Mouse (Mus musculus): ENCODE data around the gene Zcrb1. TPM values are rescaled to one million over a fixed set of nuclear protein-coding genes. Genes with fewer than 3 reads are reported as not detected.

Zcrb1 gene
- polyA plus RNA-seq, 2 experiments: 118 to 119 TPM

GRCm38 (mm10) chr15:93406492-93406891 is 8.4 kb upstream of the Zcrb1 start:
- no peak overlapping the region for H3K9ac ChIP-seq (ENCODE audit: low read depth, low read length, severe bottlenecking)
- H3K27me3 ChIP-seq (ENCODE audit: control insufficient read depth, insufficient read depth, low read length): no peaks in the 10 kb centered on the region
- DNase-seq (ENCODE audit: low spot score) (no peak), ATAC-seq (ENCODE audit: low FRiP score, low read depth) (no peak)
- no peak overlapping the region for H3K27ac ChIP-seq (replicated peaks; ENCODE audit: low read depth, low read length)
- no peak for TF ChIP-seq POLR2A (IDR thresholded peaks at IDR 0.05; ENCODE audit: borderline replicate concordance, extremely low read depth, insufficient read depth, insufficient read length)
- H3K36me3 ChIP-seq (ENCODE audit: control insufficient read depth, insufficient read depth, low read length): peaks cover 25% of the 10 kb centered on the region
- no peaks in the 10 kb centered on the region for H3K9me3 ChIP-seq (ENCODE audit: control insufficient read depth, low read length)
- H3K4me1 ChIP-seq (ENCODE audit: control insufficient read depth, insufficient read depth, low read length): no peaks in the 10 kb centered on the region
- no peak overlapping the region for H3K4me3 ChIP-seq (replicated peaks; ENCODE audit: low read length)
- no peak overlapping the region for H3K4me2 ChIP-seq (replicated peaks; ENCODE audit: low read depth, low read length, severe bottlenecking)
- 94% methylated on average over 5 of the region's 5 CpGs for WGBS

- Histone ChIP-seq H3K4me3 (replicated peaks; ENCODE audit: low read length) (no peak overlapping the region), H3K9me3 (ENCODE audit: control insufficient read depth, low read length) (no peaks in the 10 kb centered on the region), H3K36me3 (ENCODE audit: control insufficient read depth, insufficient read depth, low read length) (peaks cover 15% of the 10 kb centered on the region), H3K27ac (replicated peaks; ENCODE audit: low read depth, low read length) (no peak overlapping the region), H3K27me3 (ENCODE audit: control insufficient read depth, insufficient read depth, low read length) (no peaks in the 10 kb centered on the region), H3K9ac (ENCODE audit: low read depth, low read length, severe bottlenecking) (no peak overlapping the region), H3K4me2 (replicated peaks; ENCODE audit: low read depth, low read length, severe bottlenecking) (no peak overlapping the region), H3K4me1 (ENCODE audit: control insufficient read depth, insufficient read depth, low read length) (no peaks in the 10 kb centered on the region)
- no peak for ATAC-seq (ENCODE audit: low FRiP score, low read depth)
- no peak for TF ChIP-seq POLR2A (IDR thresholded peaks at IDR 0.05; ENCODE audit: borderline replicate concordance, extremely low read depth, insufficient read depth, insufficient read length)
- WGBS: 95% methylated on average over 7 of the region's 7 CpGs
- DNase-seq (ENCODE audit: low spot score): no peak
Observed at GRCm38 (mm10) chr15:93405446-93405986, 7.4 kb upstream of the Zcrb1 start.

- Histone ChIP-seq H3K4me1 (ENCODE audit: control insufficient read depth, insufficient read depth, low read length) (peaks cover 1% of the 10 kb centered on the region; the same call in 1 of the 2 replicates), H3K9me3 (ENCODE audit: control insufficient read depth, low read length) (no peaks in the 10 kb centered on the region), H3K9ac (ENCODE audit: low read depth, low read length, severe bottlenecking) (no peak overlapping the region), H3K27me3 (ENCODE audit: control insufficient read depth, insufficient read depth, low read length) (no peaks in the 10 kb centered on the region), H3K4me3 (replicated peaks; ENCODE audit: low read length) (no peak overlapping the region), H3K4me2 (replicated peaks; ENCODE audit: low read depth, low read length, severe bottlenecking) (no peak overlapping the region), H3K36me3 (ENCODE audit: control insufficient read depth, insufficient read depth, low read length) (peaks cover 11% of the 10 kb centered on the region; the same call in 1 of the 2 replicates), H3K27ac (replicated peaks; ENCODE audit: low read depth, low read length) (no peak overlapping the region)
- ATAC-seq (ENCODE audit: low FRiP score, low read depth) (no peak), DNase-seq (ENCODE audit: low spot score) (no peak)
- TF ChIP-seq POLR2A (IDR thresholded peaks at IDR 0.05; ENCODE audit: borderline replicate concordance, extremely low read depth, insufficient read depth, insufficient read length): no peak
Observed at GRCm38 (mm10) chr15:93404849-93405248, 6.7 kb upstream of the Zcrb1 start.

GRCm38 (mm10) chr15:93402730-93403129 is 4.6 kb upstream of the Zcrb1 start:
- no peaks in the 10 kb centered on the region for H3K27me3 ChIP-seq (ENCODE audit: control insufficient read depth, insufficient read depth, low read length)
- DNase-seq (ENCODE audit: low spot score) (no peak), ATAC-seq (ENCODE audit: low FRiP score, low read depth) (no peak)
- peaks cover 7% of the 10 kb centered on the region; the same call in 1 of the 2 replicates for H3K4me1 ChIP-seq (ENCODE audit: control insufficient read depth, insufficient read depth, low read length)
- H3K9me3 ChIP-seq (ENCODE audit: control insufficient read depth, low read length): no peaks in the 10 kb centered on the region
- no peak overlapping the region for H3K27ac ChIP-seq (replicated peaks; ENCODE audit: low read depth, low read length)
- H3K36me3 ChIP-seq (ENCODE audit: control insufficient read depth, insufficient read depth, low read length): peaks cover 2% of the 10 kb centered on the region; the same call in 1 of the 2 replicates
- TF ChIP-seq POLR2A (IDR thresholded peaks at IDR 0.05; ENCODE audit: borderline replicate concordance, extremely low read depth, insufficient read depth, insufficient read length): no peak
- 96% methylated on average over 2 of the region's 2 CpGs for WGBS
- H3K4me2 ChIP-seq (replicated peaks; ENCODE audit: low read depth, low read length, severe bottlenecking): no peak overlapping the region
- H3K9ac ChIP-seq (ENCODE audit: low read depth, low read length, severe bottlenecking): no peak overlapping the region
- no peak overlapping the region for H3K4me3 ChIP-seq (replicated peaks; ENCODE audit: low read length)

- Histone ChIP-seq H3K27me3 (ENCODE audit: control insufficient read depth, insufficient read depth, low read length) (no peaks in the 10 kb centered on the region), H3K9ac (ENCODE audit: low read depth, low read length, severe bottlenecking) (no peak overlapping the region), H3K4me3 (replicated peaks; ENCODE audit: low read length) (no peak overlapping the region), H3K9me3 (ENCODE audit: control insufficient read depth, low read length) (no peaks in the 10 kb centered on the region), H3K4me2 (replicated peaks; ENCODE audit: low read depth, low read length, severe bottlenecking) (no peak overlapping the region), H3K36me3 (ENCODE audit: control insufficient read depth, insufficient read depth, low read length) (no peaks in the 10 kb centered on the region), H3K27ac (replicated peaks; ENCODE audit: low read depth, low read length) (no peak overlapping the region), H3K4me1 (ENCODE audit: control insufficient read depth, insufficient read depth, low read length) (peaks cover 14% of the 10 kb centered on the region)
- 55% methylated on average over 4 of the region's 4 CpGs for WGBS
- ATAC-seq (ENCODE audit: low FRiP score, low read depth) (no peak), DNase-seq (ENCODE audit: low spot score) (no peak)
- TF ChIP-seq POLR2A (IDR thresholded peaks at IDR 0.05; ENCODE audit: borderline replicate concordance, extremely low read depth, insufficient read depth, insufficient read length): no peak
Observed at GRCm38 (mm10) chr15:93401446-93401845, 3.3 kb upstream of the Zcrb1 start.

Measured in limb, embryonic 14.5 days (tissue).